Mouse (Mus musculus) frontal cortex, postnatal 14 days (tissue): Measurements from ENCODE around the gene March6.
A peak's percentile ranks its signal among the peaks of the same experiment; 100 is the strongest.

ENCODE experiments used
- DNase-seq, 2 experiments: peaks; one replicate each; pipeline ENCODE4 v3.0.0; 2022; ENCODE audit warnings: low spot score in 2 of 2

Gene March6

DNA sequence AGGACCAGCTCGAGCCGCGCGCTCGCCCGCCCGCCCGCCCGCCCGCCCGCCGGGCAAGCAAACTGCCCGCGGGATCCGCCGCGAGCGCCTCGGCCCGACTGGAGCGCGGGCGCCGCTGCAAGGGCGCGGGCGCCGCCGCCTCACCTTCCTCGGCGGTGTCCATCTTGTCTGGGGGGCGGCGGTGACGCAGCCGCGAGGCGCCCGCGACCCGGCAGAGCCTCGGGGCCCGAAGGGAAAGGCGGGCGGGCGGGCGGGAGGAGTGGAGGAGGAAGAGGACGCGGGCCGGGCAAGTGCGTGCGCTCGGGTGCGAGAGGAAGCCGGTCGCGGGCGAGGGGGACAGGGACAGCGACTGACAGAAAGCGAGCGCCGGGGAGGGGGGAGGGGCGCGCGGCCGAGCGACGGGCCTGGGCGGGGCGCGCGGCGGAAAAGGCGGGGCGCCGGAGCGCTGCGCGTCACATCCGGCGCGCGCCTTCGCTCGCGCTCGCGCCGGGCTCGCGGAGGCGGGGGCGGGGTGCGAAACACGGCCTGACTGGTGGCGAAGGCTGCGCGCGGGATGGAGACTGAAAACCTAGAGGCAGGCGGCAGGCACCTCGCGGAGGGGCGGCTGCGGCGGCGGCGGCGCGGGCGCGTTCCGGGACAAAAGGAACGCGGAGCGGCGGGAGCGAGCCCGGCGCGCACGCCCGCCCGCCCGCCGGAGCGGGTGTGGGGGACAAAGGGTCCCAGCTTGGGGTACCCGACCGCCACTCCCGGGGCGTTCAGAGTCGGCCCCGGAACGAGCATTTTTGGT is at the start of gene March6:
Gene March6 (minus strand): TSS at position 395 of the 787 bp plus-strand sequence.
- DNase-seq, result peak; percentile 84 to 88

GRCm38 (mm10) chr15:31576076-31576475 is 45.2 kb upstream of the March6 start:
- DNase-seq, result no peak

- DNase-seq, result no peak
Observed at GRCm38 (mm10) chr15:31573692-31574091, 42.8 kb upstream of the March6 start.

DNA sequence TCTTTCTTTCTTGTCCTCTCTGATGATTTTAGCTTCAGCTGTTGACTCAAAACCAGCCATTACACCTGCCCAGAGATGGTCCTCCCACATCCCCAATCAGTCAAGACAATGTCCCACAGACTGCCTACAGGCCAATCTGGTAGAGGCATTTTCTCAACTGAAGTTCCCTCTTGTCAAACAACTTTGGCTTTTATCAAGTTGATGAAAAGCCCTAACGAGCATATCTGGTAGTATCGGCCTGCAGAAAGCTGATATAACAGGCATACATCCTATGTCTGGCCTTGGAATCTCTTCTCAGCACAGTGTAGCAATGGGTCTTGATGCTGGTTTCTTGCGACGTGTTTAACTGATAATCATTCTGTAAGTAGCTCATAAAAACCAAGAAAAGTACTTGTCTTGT is 42.4 kb upstream of the March6 start:
- DNase-seq, result no peak

DNA sequence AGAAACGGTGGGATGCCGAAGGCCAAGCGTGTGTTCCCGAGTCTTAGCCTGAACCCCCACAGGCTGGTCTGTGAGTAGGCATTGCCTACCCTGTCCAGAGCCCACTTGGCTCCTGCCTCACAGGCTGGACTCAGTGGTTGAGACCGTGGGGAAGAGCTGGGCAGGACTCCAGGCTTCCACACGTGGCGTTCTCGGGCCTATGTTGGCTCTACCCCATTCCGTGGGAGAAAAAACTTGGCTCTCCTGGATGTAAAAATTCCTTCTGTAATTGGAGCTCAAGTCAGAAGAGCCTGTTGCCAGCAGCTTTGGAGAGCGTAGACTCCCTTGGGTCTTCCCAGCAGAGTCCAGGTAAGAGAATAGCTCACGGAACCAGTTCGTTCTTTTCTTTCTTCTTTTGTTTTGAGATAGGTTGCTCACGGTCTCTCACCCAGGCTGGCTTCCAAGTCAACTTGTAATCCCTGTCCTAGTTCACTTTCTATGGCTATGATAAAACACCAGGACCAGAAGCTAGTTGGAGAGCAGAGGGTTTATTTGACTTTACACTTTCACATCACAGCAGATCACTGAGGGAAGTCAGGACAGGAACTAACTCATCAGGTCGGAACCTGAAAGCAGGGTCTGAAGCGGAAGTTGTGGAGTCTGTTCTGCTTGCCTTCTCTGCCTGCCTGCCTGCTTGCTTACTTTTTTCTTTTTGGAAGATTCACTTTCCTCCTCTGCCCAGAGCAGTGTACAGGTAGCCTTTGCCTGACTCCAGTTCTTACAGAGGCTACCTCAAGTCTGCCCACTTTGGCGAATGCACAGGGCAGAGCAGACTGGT is 41.3 kb upstream of the March6 start:
- DNase-seq, result no peak

DNA sequence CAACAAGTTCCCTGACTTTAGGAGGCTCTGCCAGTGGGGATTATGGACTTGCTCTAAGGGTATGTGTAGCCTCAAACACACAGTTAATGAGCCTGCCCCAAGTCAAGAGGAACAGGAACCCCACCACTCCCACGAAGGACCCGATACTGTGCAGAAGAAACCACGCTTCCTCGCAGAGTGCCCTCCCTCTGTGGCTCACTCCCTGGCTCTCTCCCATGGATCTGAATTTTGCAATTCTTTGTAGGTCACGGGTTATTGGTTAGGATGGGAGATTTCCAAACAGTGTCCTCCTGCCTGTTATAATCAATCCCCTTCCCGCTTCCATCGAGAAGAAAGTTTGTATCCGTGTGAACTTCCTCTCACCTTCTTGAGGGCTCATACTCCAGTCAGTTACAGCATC is 40.1 kb upstream of the March6 start:
- DNase-seq, result no peak

- DNase-seq, result no peak
Observed at GRCm38 (mm10) chr15:31569325-31570022, 38.6 kb upstream of the March6 start.

- DNase-seq, result no peak
Observed at GRCm38 (mm10) chr15:31568581-31568996, 37.7 kb upstream of the March6 start.

DNA sequence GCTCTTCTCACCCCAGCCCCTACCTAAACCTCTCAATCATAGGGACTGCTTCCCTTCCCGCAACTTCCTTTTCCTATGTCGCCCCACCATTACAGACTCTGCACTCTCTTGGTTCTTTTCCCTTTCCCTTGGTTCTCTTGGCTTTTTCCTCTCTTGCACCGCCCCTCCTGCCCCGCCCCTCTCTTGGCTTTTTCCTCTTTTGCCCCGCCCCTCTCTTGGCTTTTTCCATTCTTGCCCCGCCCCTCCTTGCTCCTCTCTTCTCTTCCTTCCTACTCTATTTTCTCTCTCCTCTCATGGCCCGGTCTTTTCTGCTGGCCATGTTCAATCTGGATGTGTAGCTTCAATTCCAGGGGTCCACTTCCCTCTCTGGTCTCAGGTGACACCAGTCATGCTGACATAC is 36.6 kb upstream of the March6 start:
- DNase-seq, result no peak

DNA sequence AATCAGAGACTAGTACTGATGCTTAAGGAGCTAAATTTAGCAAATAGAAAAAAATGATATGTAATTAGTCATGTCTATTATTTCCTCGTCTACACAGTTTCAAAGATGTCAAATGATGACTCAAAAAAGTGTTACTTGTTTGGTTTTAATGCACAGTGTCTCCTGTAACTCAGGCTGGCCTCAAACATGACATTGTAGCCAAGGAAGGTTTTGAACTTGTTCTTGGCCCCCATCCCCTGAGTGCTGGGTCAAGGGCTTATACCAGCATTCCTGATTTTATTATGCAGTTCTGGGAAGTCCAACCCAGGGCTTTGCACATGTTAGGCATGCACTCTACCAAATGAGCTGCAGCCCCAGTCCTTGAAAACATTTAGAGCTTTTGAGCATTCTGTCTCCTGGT is 34.9 kb upstream of the March6 start:
- no peak for DNase-seq

- no peak for DNase-seq
Observed at GRCm38 (mm10) chr15:31565184-31565583, 34.3 kb upstream of the March6 start, which contains the start of gene Cmbl. Gene Cmbl (plus strand): TSS chr15:31565389.

DNA sequence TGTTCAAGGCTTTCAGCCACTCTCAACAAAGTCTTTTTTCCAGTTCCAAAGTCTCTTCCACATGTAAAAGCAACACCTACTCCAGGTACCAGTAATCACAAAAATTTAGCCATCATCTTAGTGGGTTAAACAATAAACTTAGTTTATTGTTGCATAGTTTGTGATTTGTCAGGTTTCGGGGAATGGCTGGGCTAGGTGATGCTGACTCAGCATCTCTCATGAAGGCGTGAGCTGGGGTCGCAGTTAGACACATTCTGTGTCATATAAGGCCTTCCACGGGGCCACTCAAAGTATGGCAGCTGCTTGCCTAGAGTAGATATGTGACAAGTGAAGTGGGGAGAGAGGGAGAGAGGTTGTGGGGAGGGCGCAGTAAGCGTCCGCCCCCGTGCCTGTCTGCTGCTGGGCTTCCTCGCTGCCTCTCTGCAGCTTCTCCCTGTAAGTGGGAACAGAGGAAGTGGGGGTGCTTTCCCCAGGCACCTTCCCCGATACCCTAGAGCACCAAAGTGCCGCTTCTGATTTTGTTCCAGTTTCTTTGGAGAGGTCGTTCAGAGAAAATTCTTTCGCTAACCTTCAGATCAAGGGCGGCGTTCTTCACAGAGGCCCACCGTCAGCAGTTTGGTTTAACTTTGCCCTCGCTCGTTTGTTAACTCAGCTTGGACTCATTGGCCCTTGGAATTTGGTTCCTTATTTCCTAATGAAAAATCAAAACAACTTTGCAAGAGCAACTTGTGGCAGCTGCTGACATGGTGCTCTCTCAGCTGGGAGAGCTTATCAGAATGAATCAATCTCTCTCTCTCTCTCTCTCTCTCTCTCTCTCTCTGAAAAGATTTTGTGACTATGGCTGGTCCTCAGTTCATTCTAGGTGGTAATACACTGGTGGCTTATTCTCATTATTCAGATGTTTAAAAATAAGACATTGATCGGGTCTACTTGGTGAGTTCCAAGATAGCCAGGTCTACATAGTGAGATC is 33.0 kb upstream of the March6 start:
- DNase-seq, result no peak

DNA sequence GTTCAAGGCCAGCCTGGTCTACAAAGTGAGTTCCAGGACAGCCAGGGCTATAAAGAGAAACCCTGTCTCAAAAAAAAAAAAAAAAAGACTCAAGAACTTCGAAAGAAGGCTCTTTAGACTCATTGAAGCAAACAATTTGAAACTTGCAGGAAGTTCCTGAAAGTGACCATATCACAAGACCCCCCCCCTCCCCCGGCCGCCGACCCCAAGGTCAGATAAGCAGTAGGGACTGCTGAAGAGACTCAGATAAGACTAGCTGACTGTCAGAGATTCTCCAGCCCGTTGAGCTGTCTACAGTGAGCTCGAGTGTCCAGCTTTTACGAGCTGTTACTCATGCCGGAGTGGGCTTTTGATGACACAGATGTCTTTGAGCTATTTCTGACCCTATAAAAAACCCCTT is 32.0 kb upstream of the March6 start:
- DNase-seq, result no peak

GRCm38 (mm10) chr15:31561976-31562375 is 31.1 kb upstream of the March6 start:
- DNase-seq, result no peak

- no peak for DNase-seq
Observed at GRCm38 (mm10) chr15:31561390-31561789, 30.5 kb upstream of the March6 start.

DNA sequence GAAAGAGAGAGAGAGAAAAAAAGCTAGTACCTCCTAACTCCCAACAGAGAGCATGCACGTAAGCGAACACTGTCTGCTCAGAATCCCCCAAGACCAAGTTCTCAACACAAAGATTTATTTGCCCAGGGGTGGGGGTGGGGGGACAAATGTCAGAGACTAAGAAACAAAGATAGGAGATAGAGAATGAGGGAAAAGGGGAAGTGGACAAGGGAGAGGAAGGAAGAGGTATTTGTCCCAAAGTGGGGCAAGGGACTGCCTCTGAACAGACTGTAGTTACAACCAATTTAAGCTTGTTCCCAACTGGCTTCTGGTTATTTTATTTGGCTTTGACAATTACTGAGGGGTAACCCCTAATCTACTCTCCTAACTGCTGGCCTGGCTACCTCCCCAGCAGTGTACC is 24.0 kb upstream of the March6 start:
- no peak for DNase-seq

- DNase-seq, result no peak
Observed at GRCm38 (mm10) chr15:31550381-31550780, 19.5 kb upstream of the March6 start.

- no peak for DNase-seq
Observed at GRCm38 (mm10) chr15:31547421-31547820, 16.6 kb upstream of the March6 start.

DNA sequence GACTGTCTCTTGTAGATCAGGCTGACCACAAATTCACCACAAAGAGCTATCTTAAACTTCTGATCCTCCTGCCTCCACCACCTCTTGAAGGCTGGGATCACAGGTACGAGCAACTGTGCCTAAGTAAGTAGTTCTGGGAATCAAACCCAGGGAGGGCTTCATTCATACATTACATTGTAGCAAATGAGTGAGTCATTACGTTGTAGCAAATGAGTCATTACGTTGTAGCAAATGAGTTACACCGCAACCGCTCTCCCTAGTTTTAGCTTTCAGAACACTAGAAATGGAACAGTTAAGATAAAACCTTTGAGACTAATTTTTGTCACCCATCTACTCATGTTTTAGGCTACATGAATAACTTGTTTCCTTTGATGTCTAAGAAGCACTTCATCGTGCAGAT is 15.4 kb upstream of the March6 start:
- DNase-seq, result no peak

GRCm38 (mm10) chr15:31545058-31545457 is 14.2 kb upstream of the March6 start:
- DNase-seq, result no peak

DNA sequence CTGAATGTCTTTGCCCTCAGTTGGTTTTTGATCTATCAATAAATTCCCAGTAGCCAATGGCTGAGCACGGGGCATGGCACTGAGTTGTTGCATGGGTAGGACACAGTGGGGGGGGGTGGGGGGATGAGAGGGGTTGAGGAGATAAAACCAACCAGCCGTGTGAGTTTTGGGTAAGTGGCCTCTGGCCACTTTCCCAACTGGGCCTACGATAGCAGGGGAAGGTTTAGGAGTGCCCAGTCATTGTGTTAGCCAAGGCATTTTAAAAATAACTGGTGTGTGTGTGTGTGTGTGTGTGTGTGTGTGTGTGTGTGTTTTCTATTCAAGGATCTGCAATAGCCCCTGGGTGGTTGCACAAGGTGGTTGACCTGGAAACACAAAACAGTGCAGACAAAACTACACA is 12.4 kb upstream of the March6 start:
- DNase-seq, result no peak
